Mouse (Mus musculus) urinary bladder, postnatal 36 days (tissue): ENCODE data around the gene Flnb.

Experiments used
- DNase-seq, 2 experiments: peaks; one replicate each; pipeline ENCODE4 v3.0.0; 2022; ENCODE audit warnings: low spot score in 2 of 2, mixed read lengths in 1 of 2

The Flnb gene

GRCm38 (mm10) chr14:7943801-7944135 is 126.0 kb downstream of the Flnb start:
- DNase-seq, result no peak

GRCm38 (mm10) chr14:7944349-7945039 is 126.7 kb downstream of the Flnb start:
- no peak for DNase-seq

DNA sequence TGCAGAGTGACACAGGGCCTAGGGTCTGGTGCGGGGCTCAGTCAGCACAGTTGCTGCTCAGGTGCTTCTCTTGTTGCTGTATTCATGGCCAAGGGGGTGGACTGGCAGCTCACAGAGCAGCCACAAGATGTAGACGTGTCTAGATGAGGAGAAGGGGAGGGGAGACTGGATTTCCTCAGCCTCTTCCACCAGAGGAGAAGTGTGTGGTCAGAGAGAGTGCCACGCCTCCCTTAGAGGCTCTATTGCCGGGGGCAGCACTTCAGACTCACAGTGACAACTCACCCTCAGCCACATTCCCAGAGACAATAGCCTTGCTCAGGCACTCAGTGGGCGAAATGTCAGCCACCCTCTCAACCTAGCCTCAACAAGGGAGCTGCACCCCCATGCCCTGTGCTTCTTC is 127.5 kb downstream of the Flnb start:
- no peak for DNase-seq

GRCm38 (mm10) chr14:7951234-7951633 is 133.5 kb downstream of the Flnb start:
- DNase-seq, result no peak

GRCm38 (mm10) chr14:7952610-7953254 is 135.0 kb downstream of the Flnb start:
- DNase-seq, result peak in 1 of 2 experiments; percentile 57

GRCm38 (mm10) chr14:7954071-7954471 is 136.3 kb downstream of the Flnb start:
- peak in 1 of 2 experiments; percentile 37 for DNase-seq

DNA sequence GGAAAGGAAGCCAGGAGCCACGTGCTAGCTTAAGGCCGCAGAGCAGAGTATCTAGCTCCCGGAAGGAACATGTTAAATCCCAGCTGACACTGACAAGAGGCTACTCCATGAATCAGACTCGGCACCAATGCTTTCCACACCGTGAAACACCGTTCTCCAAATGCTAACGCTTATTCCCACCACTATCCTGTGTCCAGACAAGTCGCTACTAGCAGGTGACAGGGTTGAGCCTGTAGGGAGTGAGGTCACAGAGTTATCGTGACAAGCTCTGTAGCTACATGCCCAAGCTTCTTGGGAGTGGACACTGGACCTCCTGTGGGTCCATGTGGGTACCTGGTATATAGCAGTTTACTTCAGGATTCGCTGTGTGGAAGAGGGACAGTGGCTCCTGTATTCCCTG is 138.7 kb downstream of the Flnb start:
- peak; percentile 52 to 55 for DNase-seq

DNA sequence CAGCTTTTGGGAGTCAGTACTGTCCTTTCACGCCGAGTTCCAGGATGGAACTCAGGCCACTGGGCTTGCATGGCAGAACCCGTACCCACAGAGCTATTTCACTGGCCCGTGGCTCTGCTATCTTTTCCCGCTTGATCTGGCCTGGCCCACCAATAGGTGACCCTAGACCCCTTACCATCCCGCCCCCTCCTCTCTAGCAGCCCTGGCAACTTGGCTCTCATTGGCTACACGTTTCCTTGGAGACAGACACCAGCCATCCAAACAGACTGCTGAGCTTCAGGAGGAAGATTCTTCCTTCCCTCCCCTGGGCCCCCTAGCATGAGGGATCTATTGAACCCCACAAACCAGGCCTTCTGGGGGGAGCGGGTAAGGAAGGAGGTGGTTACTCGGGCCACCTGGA is 139.3 kb downstream of the Flnb start, which contains the start of gene Gm45521:
Gm45521 (plus strand) TSS at position 240 of the 400 bp plus-strand sequence.
- no peak for DNase-seq

DNA sequence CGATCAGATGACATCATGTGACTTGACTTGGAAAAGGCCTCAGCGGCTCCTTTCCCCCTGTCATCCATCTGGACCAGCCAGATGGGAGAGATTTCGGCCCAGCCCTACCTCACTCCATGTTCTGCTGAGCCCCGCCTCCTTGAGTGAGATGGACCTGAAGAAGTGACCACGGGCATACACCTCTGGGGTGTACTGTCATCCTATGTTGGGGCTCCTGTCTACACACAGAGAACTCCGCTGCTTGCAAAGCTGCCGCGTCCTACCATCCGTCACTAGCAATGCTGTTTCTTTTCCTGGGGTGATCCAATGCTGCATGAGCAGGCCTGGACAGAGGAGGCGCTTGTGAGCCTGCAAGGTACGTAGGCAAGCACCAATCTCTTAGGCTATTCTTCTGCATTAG is 142.9 kb downstream of the Flnb start:
- DNase-seq, result no peak

GRCm38 (mm10) chr14:7961714-7962113 is 144.0 kb downstream of the Flnb start:
- no peak for DNase-seq

- DNase-seq, result no peak
These were observed 144.9 kb downstream of the Flnb start for GRCm38 (mm10) chr14:7962626-7963025.

GRCm38 (mm10) chr14:7963160-7963559 is 145.4 kb downstream of the Flnb start:
- no peak for DNase-seq

DNA sequence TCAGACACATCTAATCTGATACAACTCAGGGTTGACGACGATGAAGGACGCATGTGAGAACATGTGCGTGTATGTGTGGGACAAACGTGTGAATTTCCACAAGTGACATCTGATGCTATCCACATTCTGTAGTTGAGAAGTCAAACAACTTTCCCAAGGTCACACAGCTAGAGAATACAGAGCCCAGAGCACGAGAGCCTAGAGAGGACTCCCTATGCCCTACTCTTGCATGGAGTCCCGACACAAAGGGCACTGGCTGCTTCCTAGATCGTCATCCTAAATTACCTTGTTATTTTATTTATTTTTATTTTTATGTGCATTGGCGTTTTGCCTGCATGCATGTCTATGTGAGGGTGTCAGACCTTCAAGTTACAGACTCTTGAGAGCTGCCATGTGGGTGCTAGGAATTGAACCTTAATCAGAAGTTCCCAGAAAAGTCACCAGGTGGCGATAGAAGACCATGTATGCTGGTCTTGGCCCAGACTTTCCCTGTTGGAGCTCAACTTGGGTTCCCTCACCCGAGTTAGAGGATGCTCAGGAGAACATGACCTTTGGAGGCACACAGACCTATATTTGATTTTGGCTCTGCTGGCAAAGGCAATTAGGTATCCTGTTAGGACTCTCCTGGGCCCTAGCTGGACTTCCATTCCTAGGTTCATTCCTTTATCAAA is 146.6 kb downstream of the Flnb start:
- DNase-seq, result peak; percentile 59 to 63

DNA sequence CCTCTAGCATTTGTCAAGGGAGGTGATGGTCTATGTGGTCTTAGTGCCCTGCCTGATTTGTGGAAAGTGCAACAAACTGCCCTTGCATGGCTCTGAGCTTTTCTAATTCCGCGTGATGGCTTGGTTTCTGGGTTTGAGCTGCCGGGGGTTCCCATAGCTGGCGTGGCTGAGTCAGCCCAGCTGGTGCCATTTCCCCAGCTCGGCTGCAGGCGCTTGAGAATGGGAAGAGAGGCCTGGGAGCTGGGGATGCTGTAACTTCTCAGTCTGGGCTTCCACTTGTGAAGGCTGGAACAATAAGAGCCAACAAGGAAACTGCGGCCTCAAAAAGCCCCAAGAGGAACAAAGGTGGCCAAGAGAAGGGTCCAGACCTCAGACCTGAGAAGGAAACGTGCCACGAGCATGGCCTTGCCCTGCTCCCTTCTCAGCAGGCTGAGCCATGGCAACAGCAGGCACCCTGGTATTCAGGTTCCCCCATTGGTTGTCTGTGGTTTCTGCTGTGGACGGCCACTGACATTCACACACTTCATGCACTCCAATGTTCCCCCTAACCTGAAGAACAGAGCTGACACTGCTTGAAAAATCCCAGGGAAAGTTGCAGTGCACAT is 154.2 kb downstream of the Flnb start:
- DNase-seq, result no peak

DNA sequence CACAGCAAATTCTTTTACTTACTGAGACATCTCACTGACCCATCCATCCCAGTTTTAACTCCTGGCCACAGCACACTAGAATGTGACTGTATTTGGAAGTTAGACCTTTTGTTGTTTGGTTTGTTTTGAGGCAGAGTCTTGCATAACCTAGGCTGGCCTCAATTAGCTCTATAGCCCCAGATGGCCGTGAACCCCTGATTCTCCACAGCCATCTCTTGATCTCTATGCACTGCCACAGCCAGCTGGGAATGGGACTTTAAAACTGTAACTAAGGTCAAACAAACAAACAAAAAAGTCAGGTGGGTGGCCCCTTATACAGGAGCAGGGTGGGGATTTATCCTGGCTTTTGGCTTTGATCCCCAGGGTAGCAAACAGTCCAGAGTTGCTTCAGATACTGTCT is 156.9 kb downstream of the Flnb start:
- DNase-seq, result no peak

DNA sequence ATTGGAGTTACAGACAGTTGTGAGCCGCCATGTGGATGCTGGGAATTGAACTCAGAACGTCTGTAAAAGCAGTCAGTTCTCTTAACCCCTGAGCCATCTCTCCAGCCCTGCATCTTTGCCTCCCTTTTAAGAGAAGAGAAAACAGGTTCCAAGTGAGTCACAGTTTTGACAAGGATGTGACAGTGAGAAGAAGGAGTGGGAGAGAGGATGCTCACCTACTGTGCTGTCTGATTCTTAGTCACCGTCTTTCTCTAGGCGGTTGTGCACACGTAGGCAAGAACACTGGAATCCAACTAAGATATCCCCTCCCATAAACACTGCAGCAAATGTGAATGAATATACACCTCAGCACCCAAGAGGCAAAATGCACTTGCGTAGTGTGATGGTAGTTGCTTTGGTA is 157.4 kb downstream of the Flnb start:
- no peak for DNase-seq

- no peak for DNase-seq
These were observed 159.7 kb downstream of the Flnb start for GRCm38 (mm10) chr14:7977471-7977870.

DNA sequence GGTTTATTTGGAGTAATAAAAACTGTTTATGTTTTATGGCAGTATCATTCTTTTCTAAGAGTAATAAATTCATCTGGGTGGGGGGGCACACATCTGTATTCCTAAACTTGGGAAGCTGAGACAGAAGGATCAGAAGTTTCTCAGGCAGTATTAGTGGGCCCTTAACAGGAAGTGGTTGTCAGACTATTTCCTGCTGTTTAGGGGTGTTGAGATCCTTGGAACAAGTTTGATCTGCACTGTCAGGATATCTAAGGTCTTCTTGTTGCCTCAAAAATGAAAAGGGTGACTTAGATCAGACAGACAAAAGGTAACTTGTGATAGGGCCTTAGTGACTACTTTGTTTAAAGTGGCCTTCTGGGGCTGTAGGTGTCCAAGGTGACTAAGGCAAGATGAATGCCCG is 160.4 kb downstream of the Flnb start:
- DNase-seq, result no peak

GRCm38 (mm10) chr14:7981226-7981625 is 163.5 kb downstream of the Flnb start:
- DNase-seq, result no peak

- no peak for DNase-seq
These were observed 169.2 kb downstream of the Flnb start for GRCm38 (mm10) chr14:7986913-7987312.

- DNase-seq, result no peak
These were observed 171.6 kb downstream of the Flnb start for GRCm38 (mm10) chr14:7989371-7989770.

DNA sequence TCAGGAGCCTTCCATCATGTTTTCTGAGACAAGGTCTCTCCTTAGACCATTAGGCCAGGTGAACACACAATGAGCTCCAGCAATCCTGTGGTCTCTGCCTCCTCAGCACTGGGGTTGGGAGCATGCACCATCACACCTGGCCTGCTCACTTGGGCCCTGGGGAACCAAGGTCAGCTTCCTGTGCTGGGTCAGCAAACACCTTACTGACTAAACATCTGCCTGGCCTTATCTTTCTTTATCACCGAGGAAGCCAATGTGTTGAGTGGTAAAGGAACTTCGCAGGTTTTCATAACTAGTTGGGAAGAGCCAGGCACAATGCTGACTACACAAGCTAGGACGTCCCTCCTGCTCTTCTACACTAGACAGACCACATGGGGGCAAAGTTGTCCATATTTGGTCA is 172.2 kb downstream of the Flnb start:
- DNase-seq, result no peak
